Mouse (Mus musculus): ENCODE measurements at regions not wholly inside any gene's neighbourhood (a gene's known extent, or its start where the extent isn't known, plus 50 kb on each side); places are given as distances from the start of the nearest gene placed in this dataset.

DNA sequence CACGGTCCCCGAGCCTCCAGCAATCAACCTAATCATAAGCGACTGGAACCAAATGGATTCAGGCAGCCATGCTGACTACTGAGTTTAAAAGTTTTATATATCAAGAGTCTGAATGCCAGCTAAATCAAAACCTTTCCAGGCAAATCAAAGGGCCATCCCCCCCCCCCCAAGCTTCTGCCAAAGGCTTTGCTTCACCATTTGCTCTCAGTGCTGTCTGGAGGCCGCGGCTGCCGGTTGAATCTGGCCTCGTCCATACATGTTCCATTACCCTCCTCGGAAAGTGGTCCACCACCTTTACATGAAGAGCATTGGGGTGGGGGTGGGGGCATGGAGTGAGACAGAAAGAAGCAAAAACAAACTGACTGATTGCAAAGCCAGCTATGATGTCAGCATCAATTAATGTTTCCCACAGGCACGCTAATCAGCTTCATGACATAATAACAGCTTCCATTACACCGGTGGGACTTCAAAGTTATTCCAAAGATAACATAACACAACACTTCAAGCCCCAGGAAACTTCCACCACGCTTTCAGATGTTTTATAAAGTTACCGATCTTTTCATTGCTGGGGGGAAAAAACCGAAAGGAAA is 116.6 kb upstream of the Irx5 start:
- ATAC-seq (ENCODE audit: low FRiP score, low read depth), result no peak
- no peaks in the 10 kb centered on the region for H3K4me1 ChIP-seq
- no peak overlapping the region for H3K27ac ChIP-seq
- H3K9me3 ChIP-seq, result no peaks in the 10 kb centered on the region
- H3K4me3 ChIP-seq, result no peak overlapping the region
- peaks cover 21% of the 10 kb centered on the region for H3K27me3 ChIP-seq
- H3K9ac ChIP-seq, result no peak overlapping the region
- no peak overlapping the region for H3K4me2 ChIP-seq (replicated peaks)
- H3K36me3 ChIP-seq, result no peaks in the 10 kb centered on the region
- WGBS, result 54% methylated on average over 13 of the region's 13 CpGs

DNA sequence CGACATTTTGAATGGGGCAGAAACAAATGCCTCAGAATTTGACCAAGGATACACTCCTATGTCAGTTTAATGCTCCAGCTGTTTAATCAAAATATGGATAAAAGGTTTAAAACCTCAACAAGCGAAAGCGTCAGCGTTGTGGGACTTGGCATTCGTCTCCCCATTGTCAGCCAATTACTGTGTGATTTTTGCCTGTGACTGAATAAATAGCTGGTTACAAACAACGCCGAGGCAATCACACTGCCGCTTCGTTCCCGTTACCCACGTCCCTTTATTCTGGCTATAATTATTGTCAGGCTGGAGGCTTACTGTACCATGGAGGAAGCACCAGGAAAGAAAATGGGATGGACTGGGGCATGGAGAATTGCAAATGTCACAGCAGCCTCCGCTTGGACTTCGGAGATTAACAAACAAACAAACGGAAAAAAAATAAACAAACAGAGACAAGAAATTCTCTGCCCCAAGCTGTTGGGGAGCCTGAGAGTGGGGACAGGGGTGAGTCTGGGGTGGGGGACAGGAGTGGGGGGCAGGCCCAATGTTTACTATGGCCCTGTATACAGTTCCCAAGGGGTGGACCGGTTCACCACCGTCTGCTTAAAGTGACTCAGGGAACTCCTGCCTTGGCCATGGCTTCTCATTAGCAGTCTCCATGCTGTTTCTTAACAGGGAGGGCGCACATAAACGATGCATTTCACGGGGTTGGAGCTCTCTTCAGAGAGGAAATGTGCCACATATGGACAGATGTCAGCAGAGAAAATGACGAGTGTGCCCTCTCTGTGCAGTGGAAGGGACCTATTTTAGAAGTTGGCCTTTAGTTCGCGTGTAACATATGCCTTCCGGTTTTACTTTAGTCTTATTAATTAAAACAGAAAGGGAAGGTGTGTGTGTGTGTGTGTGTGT is 125.8 kb upstream of the Irx5 start:
- H3K4me2 ChIP-seq (replicated peaks), result no peak overlapping the region
- H3K36me3 ChIP-seq, result no peaks in the 10 kb centered on the region
- H3K9ac ChIP-seq, result no peak overlapping the region
- peaks cover 4% of the 10 kb centered on the region; the same call in 1 of the 2 replicates for H3K4me1 ChIP-seq
- H3K27ac ChIP-seq, result no peak overlapping the region
- 53% methylated on average over 23 of the region's 23 CpGs for WGBS
- no peak for ATAC-seq (ENCODE audit: low FRiP score, low read depth)
- no peaks in the 10 kb centered on the region for H3K27me3 ChIP-seq
- no peaks in the 10 kb centered on the region for H3K9me3 ChIP-seq
- H3K4me3 ChIP-seq, result no peak overlapping the region

DNA sequence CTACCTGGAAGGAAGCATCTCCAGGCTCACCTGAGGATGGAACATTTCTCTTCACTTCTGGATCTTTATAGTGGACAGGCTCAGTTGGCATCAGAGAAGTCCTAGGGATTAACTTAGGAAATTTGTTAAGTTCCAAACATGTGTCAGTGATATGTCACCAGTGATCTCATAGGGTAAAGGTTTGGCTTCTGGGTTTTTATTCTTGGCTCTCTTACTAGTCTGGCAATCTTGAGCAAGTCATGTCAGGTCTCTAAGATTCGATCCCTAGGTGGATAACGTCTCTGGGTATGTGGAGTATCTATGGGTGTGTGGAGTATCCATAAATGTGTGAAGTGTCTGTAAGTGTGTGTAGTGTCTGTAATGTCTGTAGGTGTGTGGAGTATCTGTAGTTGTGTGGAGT is 127.9 kb upstream of the Irx5 start:
- Histone ChIP-seq H3K4me3 (no peak overlapping the region), H3K9me3 (no peaks in the 10 kb centered on the region), H3K4me1 (peaks cover 4% of the 10 kb centered on the region; the same call in 1 of the 2 replicates), H3K36me3 (no peaks in the 10 kb centered on the region), H3K4me2 (replicated peaks) (no peak overlapping the region), H3K27ac (no peak overlapping the region), H3K9ac (no peak overlapping the region), H3K27me3 (no peaks in the 10 kb centered on the region)
- WGBS, result 88% methylated on average over 2 of the region's 2 CpGs
- ATAC-seq (ENCODE audit: low FRiP score, low read depth), result no peak

- Histone ChIP-seq H3K36me3 (no peaks in the 10 kb centered on the region), H3K9me3 (no peaks in the 10 kb centered on the region), H3K9ac (no peak overlapping the region), H3K27me3 (no peaks in the 10 kb centered on the region), H3K4me3 (no peak overlapping the region), H3K4me2 (replicated peaks) (no peak overlapping the region), H3K4me1 (no peaks in the 10 kb centered on the region), H3K27ac (no peak overlapping the region)
- ATAC-seq (ENCODE audit: low FRiP score, low read depth), result no peak
- WGBS, result 89% methylated on average over 3 of the region's 3 CpGs
These were observed 132.5 kb upstream of the Irx5 start for GRCm38 (mm10) chr8:92224929-92225328.

GRCm38 (mm10) chr8:92222992-92223391 is 134.4 kb upstream of the Irx5 start:
- H3K27ac ChIP-seq, result no peak overlapping the region
- no peak overlapping the region for H3K4me3 ChIP-seq
- no peaks in the 10 kb centered on the region for H3K9me3 ChIP-seq
- H3K9ac ChIP-seq, result no peak overlapping the region
- WGBS, result 66% methylated on average over 3 of the region's 3 CpGs
- H3K4me1 ChIP-seq, result 0 out of 2 replicates have a peak, but pooled peaks cover 2% of the 10 kb centered on the region
- no peaks in the 10 kb centered on the region for H3K36me3 ChIP-seq
- no peak for ATAC-seq (ENCODE audit: low FRiP score, low read depth)
- no peak overlapping the region for H3K4me2 ChIP-seq (replicated peaks)
- peaks cover 4% of the 10 kb centered on the region for H3K27me3 ChIP-seq

GRCm38 (mm10) chr8:92219181-92219890 is 138.1 kb upstream of the Irx5 start:
- H3K4me1 ChIP-seq, result 0 out of 2 replicates have a peak, but pooled peaks cover 2% of the 10 kb centered on the region
- no peaks in the 10 kb centered on the region for H3K9me3 ChIP-seq
- WGBS, result 45% methylated on average over 9 of the region's 9 CpGs
- H3K9ac ChIP-seq, result no peak overlapping the region
- no peaks in the 10 kb centered on the region for H3K36me3 ChIP-seq
- no peak overlapping the region for H3K27ac ChIP-seq
- peaks cover 30% of the 10 kb centered on the region for H3K27me3 ChIP-seq
- no peak overlapping the region for H3K4me2 ChIP-seq (replicated peaks)
- no peak overlapping the region for H3K4me3 ChIP-seq
- ATAC-seq (ENCODE audit: low FRiP score, low read depth), result no peak

DNA sequence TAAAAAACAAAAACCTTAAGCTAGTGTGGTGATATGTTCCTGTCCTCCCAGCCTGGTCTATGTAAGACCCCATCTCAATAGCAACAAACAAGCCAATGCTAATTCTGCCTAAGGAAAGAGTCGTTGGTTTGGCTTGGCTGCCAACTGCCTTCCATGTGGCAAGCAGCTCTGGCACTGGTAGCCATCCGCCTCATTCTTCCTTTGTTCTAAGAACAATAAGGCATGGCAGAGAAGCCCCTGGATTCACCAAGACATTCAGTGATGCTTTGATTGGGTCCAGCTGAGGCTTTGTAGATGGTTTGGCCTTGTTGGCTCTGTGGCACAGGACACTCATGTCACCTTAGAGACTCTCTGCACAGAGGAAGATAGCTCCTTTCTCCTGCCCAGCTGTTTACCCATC is 139.9 kb upstream of the Irx5 start:
- Histone ChIP-seq H3K4me1 (0 out of 2 replicates have a peak, but pooled peaks cover 2% of the 10 kb centered on the region), H3K9ac (no peak overlapping the region), H3K4me3 (no peak overlapping the region), H3K9me3 (no peaks in the 10 kb centered on the region), H3K27ac (no peak overlapping the region), H3K27me3 (peaks cover 45% of the 10 kb centered on the region), H3K4me2 (replicated peaks) (no peak overlapping the region), H3K36me3 (no peaks in the 10 kb centered on the region)
- WGBS, result 86% methylated on average over 2 of the region's 2 CpGs
- no peak for ATAC-seq (ENCODE audit: low FRiP score, low read depth)

DNA sequence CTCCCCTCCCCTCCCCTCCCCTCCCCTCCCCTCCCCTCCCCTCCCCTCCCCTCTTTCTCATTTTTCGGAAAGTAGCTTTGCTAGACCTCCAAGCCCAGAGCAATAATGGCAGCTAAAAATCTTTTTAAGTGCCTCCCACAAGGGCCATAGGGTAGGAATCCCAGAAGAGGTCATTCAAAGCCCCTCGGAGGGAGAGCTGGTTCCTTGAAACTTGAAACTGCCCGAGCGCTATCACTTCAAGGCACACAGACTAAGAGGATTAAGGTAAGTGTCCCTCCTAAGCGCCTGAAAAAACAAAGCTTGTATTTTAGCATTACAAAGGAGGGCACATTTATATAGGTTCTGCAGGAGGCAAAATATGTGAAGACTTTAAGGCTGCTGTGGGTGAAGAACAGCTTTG is 141.2 kb upstream of the Irx5 start:
- Histone ChIP-seq H3K36me3 (no peaks in the 10 kb centered on the region), H3K27me3 (peaks cover 45% of the 10 kb centered on the region), H3K9ac (no peak overlapping the region), H3K27ac (no peak overlapping the region), H3K9me3 (no peaks in the 10 kb centered on the region), H3K4me2 (replicated peaks) (no peak overlapping the region), H3K4me1 (0 out of 2 replicates have a peak, but pooled peaks cover 2% of the 10 kb centered on the region), H3K4me3 (no peak overlapping the region)
- 5% methylated on average over 4 of the region's 5 CpGs for WGBS
- ATAC-seq (ENCODE audit: low FRiP score, low read depth), result no peak

DNA sequence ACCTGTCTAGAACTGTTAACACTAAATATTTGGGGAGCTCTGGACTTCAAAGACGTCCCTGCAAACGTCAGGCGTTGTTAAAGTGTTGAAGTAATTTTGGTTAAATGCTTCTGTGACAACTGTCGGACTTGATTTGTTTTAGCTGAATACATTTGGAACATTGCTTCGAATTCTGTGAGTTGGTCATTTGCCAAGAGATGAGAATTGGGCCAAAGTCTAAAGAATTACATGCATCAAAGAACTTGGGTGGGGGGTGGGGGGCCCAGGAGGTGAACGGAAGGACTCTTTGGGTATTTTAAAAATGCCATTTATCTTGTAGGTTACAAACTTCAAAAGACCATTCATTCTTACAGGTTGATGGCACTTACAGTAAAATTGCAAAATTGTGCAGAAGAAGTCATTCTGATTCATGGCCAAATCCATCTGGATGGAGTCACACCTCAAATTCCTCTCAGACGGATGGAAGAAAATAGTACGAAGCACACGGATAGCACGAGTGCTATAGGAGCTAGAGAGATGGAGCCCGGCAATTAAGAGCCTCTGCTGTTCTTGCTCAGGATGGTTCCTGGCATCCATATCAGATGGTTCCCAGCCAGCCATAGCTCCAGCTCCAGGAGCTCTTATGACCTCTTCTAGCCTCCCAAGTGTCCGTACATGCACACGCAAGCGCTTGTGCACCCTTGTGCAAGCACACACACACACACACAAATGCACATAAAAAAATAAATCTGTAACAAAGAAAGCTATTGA is 144.5 kb upstream of the Irx5 start:
- Histone ChIP-seq H3K4me1 (no peaks in the 10 kb centered on the region), H3K9ac (no peak overlapping the region), H3K36me3 (no peaks in the 10 kb centered on the region), H3K4me3 (no peak overlapping the region), H3K27ac (no peak overlapping the region), H3K9me3 (no peaks in the 10 kb centered on the region), H3K4me2 (replicated peaks) (no peak overlapping the region), H3K27me3 (peaks cover 55% of the 10 kb centered on the region)
- WGBS, result 67% methylated on average over 14 of the region's 14 CpGs
- no peak for ATAC-seq (ENCODE audit: low FRiP score, low read depth)

GRCm38 (mm10) chr8:92209081-92209480 is 148.3 kb upstream of the Irx5 start:
- no peak overlapping the region for H3K27ac ChIP-seq
- ATAC-seq (ENCODE audit: low FRiP score, low read depth), result no peak
- no peaks in the 10 kb centered on the region for H3K36me3 ChIP-seq
- no peak overlapping the region for H3K4me2 ChIP-seq (replicated peaks)
- no peak overlapping the region for H3K9ac ChIP-seq
- no peaks in the 10 kb centered on the region for H3K9me3 ChIP-seq
- WGBS, result 64% methylated on average over 5 of the region's 5 CpGs
- peaks cover 57% of the 10 kb centered on the region for H3K27me3 ChIP-seq
- no peak overlapping the region for H3K4me3 ChIP-seq
- H3K4me1 ChIP-seq, result peaks cover 5% of the 10 kb centered on the region

DNA sequence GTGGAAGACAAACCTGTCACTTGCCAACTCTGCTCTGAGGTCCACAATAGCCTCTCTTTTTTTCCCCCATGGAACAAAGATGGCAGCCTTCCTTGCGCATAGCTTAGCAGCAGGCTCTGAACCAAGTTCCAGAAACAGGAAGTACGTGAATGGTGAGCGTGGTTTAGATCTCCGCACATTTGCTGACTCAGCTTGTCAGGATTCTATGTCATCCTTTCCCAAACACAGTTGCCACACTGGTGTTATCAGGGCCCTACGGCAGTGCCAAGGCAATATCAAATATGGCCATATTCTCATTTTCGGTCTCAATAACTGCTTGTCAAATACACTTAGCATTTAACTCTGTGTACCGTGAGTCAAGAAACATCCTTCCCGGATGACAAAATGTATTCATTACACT is 161.8 kb upstream of the Irx5 start:
- H3K27me3 ChIP-seq, result peaks cover 26% of the 10 kb centered on the region
- H3K4me2 ChIP-seq (replicated peaks), result no peak overlapping the region
- no peak overlapping the region for H3K9ac ChIP-seq
- no peak for ATAC-seq (ENCODE audit: low FRiP score, low read depth)
- WGBS, result 93% methylated on average over 8 of the region's 8 CpGs
- no peak overlapping the region for H3K4me3 ChIP-seq
- H3K9me3 ChIP-seq, result no peaks in the 10 kb centered on the region
- H3K36me3 ChIP-seq, result no peaks in the 10 kb centered on the region
- peaks cover 14% of the 10 kb centered on the region for H3K4me1 ChIP-seq
- H3K27ac ChIP-seq, result no peak overlapping the region

Data from limb, embryonic 13.5 days (tissue).